Mouse (Mus musculus) limb, embryonic 11.5 days (tissue): ENCODE data around the gene Olfr1220. TPM values are rescaled to one million over a fixed set of nuclear protein-coding genes. Genes with fewer than 3 reads are reported as not detected.

ENCODE experiments used
- ATAC-seq: fragments of 200-750 bp; cut with Nextera tagmentation; 2 replicates; pipeline ENCODE4 v1.8.0; 2017; ENCODE audit warnings: low read depth; ENCODE audit not compliant: insufficient number of reproducible peaks, low FRiP score, low TSS enrichment
- DNase-seq: peaks from one replicate; pipeline ENCODE4 v3.0.0-alpha.2; 2015; ENCODE audit warnings: low spot score
- H3K27ac ChIP-seq: fragments of 300-500 bp; sonication (generic); replicated peaks from 2 replicates; pipeline ENCODE4 v1.5.1; 2014; ENCODE audit warnings: low read depth, mild to moderate bottlenecking, low read length
- H3K27me3 ChIP-seq: fragments of 300-500 bp; sonication (generic); 2 replicates; pipeline ENCODE4 v1.6.1; 2014; ENCODE audit warnings: mild to moderate bottlenecking, low read length, mixed read lengths; ENCODE audit not compliant: control insufficient read depth, insufficient read depth
- H3K36me3 ChIP-seq: fragments of 300-500 bp; sonication (generic); 2 replicates; pipeline ENCODE4 v1.6.1; 2014; ENCODE audit warnings: mild to moderate bottlenecking, low read length, moderate library complexity, mixed read lengths; ENCODE audit not compliant: control insufficient read depth, insufficient read depth
- H3K4me1 ChIP-seq: fragments of 300-500 bp; sonication (generic); 2 replicates; pipeline ENCODE4 v1.6.1; 2014; ENCODE audit warnings: low read length, mixed read lengths; ENCODE audit not compliant: control insufficient read depth, insufficient read depth
- H3K4me2 ChIP-seq: fragments of 300-500 bp; sonication (generic); 2 replicates; pipeline ENCODE4 v1.6.1; 2014; ENCODE audit warnings: low read depth, mild to moderate bottlenecking, moderate library complexity; ENCODE audit not compliant: severe bottlenecking
- H3K4me3 ChIP-seq: fragments of 300-500 bp; sonication (generic); 2 replicates; pipeline ENCODE4 v1.5.1; 2014; ENCODE audit warnings: low read depth, low read length
- H3K9ac ChIP-seq: fragments of 300-500 bp; sonication (generic); 2 replicates; pipeline ENCODE4 v1.6.1; 2014; ENCODE audit warnings: mild to moderate bottlenecking, low read length
- H3K9me3 ChIP-seq: fragments of 300-500 bp; sonication (generic); 2 replicates; pipeline ENCODE4 v1.6.1; 2016; ENCODE audit warnings: low read length; ENCODE audit not compliant: control insufficient read depth
- WGBS: fragments of 180-500 bp; shearing (Covaris S2); extraction: QIAGEN DNeasy Blood & Tissue Kit; methylation state at CpG from one replicate; pipeline ENCODE4 v1.1.7; 2014; 5-methylcytosine and 5-hydroxymethylcytosine counted together
- polyA plus RNA-seq: library from polyadenylated mRNA; unstranded; fragments of >200 nt; fragmentation: Nextera tagmentation; extraction: Ambion mirVana; gene quantifications from 2 replicates; pipeline ENCODE4 v1.2.1, GENCODE M21; 2014

The Olfr1220 gene
- polyA plus RNA-seq, result not detected in 2 replicates

DNA sequence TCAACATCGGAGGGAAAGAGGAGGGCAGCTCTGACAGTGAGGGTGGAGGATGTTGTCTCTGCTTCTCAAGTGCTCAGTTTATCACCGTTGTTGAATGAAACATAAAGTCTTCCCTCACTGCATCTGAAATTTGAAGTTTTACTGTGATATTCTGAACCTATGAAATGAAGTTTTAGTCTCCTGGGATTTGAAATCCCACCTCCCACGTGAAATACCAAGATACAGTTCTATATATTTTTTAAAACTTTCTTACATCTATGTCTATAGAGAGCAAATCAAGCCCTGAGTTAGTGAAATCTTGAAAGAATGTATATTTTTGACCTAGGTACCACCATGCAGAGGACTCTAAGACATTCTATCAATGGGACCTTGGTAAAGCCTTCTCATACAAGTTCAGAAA is at the start of gene Olfr1220:
Gene Olfr1220, minus strand, starts transcription at position 101 of the 400 bp plus-strand sequence.
- 84% methylated on average over 3 of the region's 3 CpGs for WGBS
- DNase-seq, result no peak

DNA sequence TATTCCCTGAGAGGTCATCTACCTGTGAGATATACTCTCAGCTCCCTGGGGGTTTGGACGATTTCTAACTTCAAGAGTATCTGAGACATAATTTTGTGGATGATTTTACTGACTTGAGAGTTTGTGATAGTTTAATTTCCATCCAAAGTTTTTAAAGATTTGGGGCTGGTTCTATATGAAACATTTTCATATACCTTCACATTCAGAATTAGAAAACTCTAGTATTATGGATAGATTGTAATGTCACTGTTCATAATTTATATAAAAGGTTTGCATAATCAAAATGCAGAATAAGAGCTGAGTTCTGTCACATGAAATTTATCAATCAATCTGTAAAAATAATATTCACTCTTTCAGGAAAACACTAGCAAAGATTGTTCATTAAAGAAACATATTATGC is 44.8 kb upstream of the Olfr1220 start, which contains the start of gene Olfr1223:
Gene Olfr1223, minus strand, starts transcription at position 101 of the 400 bp plus-strand sequence.
- Histone ChIP-seq H3K27ac (no peak within 1 kb of the TSS), H3K9ac (no peak within 1 kb of the TSS), H3K4me1 (no peaks in the 10 kb centered on the region), H3K27me3 (no peaks in the 10 kb centered on the region), H3K36me3 (no peaks in the 10 kb centered on the region), H3K9me3 (no peaks in the 10 kb centered on the region), H3K4me2 (no peak within 1 kb of the TSS), H3K4me3 (no peak within 1 kb of the TSS)
- 76% methylated on average over 1 of the region's 1 CpGs for WGBS
- ATAC-seq, result no peak
- DNase-seq, result no peak

More for the DNA sequence above, at the start of gene Olfr1220:
- no peaks in the 10 kb centered on the region for H3K4me1 ChIP-seq
- H3K9me3 ChIP-seq, result no peaks in the 10 kb centered on the region
- no peak within 1 kb of the TSS for H3K27ac ChIP-seq
- no peak within 1 kb of the TSS for H3K4me3 ChIP-seq
- H3K36me3 ChIP-seq, result no peaks in the 10 kb centered on the region
- H3K9ac ChIP-seq, result no peak within 1 kb of the TSS
- ATAC-seq, result no peak
- no peaks in the 10 kb centered on the region for H3K27me3 ChIP-seq
- H3K4me2 ChIP-seq, result no peak within 1 kb of the TSS

DNA sequence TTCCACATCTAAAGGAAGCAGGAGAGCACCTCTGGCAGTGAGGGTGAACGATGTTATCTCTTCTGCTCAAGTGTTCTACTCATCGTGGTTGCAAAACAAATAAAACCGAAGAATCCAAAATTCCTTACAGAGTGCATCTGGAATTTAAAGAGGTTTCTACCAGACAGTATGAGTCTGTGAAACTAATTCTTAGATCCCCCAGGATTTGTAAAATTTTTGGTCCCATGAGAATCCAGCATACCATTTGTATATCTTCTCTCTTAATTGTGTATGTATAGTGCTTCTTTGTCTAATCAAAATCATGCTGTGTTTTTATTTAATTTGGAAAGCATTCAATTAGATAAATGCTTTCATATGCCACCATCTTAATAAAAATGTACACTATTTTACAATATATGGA is 26.3 kb upstream of the Olfr1220 start, which contains the start of gene Olfr1222:
Gene Olfr1222, minus strand, starts transcription at position 101 of the 400 bp plus-strand sequence.
- DNase-seq (no peak), ATAC-seq (no peak)
- Histone ChIP-seq H3K4me2 (no peak within 1 kb of the TSS), H3K27me3 (no peaks in the 10 kb centered on the region), H3K4me3 (no peak within 1 kb of the TSS), H3K4me1 (no peaks in the 10 kb centered on the region), H3K9me3 (no peaks in the 10 kb centered on the region), H3K9ac (no peak within 1 kb of the TSS), H3K36me3 (no peaks in the 10 kb centered on the region), H3K27ac (no peak within 1 kb of the TSS)
- WGBS, result 87% methylated on average over 3 of the region's 3 CpGs

DNA sequence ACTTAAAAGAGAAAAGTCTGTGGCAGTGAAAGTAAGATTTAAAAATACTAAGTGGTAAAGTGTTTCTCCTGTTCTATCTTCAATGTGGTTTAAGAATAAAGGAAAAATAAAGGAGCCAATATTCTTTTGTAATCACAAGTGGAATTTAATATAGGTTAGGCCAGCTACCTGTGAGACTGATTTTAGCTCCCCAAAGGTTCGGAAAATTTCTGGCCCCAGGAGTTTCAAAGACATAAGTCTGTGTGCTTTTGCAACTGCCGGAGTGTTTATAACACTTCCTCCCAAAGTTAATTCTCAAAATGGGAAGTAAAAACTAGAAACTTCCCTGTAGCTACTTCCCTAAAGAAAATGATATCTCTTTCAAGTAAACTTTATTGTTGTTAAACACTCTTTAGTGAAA is 10.5 kb upstream of the Olfr1220 start, which contains the start of gene Olfr1221:
Gene Olfr1221, minus strand, starts transcription at position 101 of the 400 bp plus-strand sequence.
- H3K36me3 ChIP-seq, result no peaks in the 10 kb centered on the region
- no peaks in the 10 kb centered on the region for H3K9me3 ChIP-seq
- no peak for ATAC-seq
- WGBS, result 86% methylated on average over 2 of the region's 2 CpGs
- H3K4me1 ChIP-seq, result no peaks in the 10 kb centered on the region
- no peak for DNase-seq
- H3K9ac ChIP-seq, result no peak within 1 kb of the TSS
- H3K4me3 ChIP-seq, result no peak within 1 kb of the TSS
- no peak within 1 kb of the TSS for H3K27ac ChIP-seq
- H3K27me3 ChIP-seq, result no peaks in the 10 kb centered on the region
- H3K4me2 ChIP-seq, result no peak within 1 kb of the TSS

DNA sequence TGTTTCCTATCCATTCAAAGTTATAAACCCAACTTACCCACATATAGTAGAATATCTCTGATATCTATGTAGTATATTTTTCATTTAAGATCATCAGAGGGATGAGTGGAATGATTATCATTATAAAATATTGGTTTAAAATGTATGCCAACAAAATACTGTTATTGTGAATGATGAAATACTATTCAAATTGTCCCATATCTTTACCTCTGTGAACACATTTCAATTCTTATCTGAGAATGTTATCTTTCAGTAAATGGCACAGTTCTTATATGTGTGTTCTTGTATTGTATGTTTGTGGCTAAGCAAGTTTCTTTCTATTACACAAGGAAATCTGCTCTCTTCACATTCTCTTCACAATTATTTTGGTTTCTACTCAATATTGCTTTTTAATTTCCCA is 984 bp downstream of the Olfr1220 start:
- Histone ChIP-seq H3K4me2 (no peak overlapping the region), H3K9ac (no peak overlapping the region), H3K36me3 (no peaks in the 10 kb centered on the region), H3K27ac (no peak overlapping the region), H3K9me3 (no peaks in the 10 kb centered on the region), H3K27me3 (no peaks in the 10 kb centered on the region), H3K4me3 (no peak overlapping the region), H3K4me1 (no peaks in the 10 kb centered on the region)
- DNase-seq (no peak), ATAC-seq (no peak)

DNA sequence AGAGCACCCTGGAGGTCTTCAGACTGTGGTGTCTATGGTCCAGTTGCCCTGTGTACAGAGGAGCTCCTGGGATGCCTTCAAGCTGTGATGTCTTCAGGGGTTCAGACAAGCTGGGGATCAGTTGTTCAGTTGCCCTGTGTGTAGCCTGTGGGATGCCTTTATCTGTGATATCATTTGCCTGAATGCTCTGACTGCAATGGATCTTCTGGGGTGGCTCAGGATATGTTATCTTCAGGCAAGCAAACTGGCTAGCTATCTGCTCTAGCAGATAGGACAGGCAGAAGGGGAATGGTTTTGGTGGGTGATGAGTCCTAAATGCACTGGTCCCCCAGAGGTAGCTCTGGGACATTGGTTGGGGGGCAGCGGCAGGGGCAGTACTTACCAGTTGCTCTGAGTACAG is 12.8 kb downstream of the Olfr1220 start:
- Histone ChIP-seq H3K4me2 (no peak overlapping the region), H3K9ac (no peak overlapping the region)
- 92% methylated on average over 1 of the region's 1 CpGs for WGBS

DNA sequence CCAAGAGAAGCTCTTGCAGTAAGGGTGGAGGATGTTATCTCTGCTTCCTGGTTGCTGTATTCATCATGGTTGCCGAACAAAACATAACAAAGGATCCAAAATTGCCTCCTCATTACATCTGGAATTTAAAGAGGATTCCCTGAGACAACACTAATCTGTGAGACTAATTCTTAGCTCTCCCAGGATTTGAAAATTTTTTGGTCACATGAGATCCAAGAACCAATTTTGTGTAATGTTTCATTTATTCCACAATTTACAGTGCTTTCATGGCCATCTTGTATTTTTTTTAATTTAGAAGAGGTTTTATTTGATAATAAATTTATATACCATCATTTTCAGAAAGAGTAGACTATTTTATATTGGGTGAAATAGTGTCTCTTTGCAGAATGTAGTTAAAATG is 23.2 kb downstream of the Olfr1220 start, which contains the start of gene Olfr1219:
Gene Olfr1219, minus strand, starts transcription at position 101 of the 400 bp plus-strand sequence.
- no peaks in the 10 kb centered on the region for H3K27me3 ChIP-seq
- H3K4me1 ChIP-seq, result no peaks in the 10 kb centered on the region
- ATAC-seq, result no peak
- H3K4me2 ChIP-seq, result no peak within 1 kb of the TSS
- no peaks in the 10 kb centered on the region for H3K36me3 ChIP-seq
- WGBS, result 71% methylated on average over 1 of the region's 1 CpGs
- H3K4me3 ChIP-seq, result no peak within 1 kb of the TSS
- H3K27ac ChIP-seq, result no peak within 1 kb of the TSS
- no peak for DNase-seq
- no peaks in the 10 kb centered on the region for H3K9me3 ChIP-seq
- no peak within 1 kb of the TSS for H3K9ac ChIP-seq

More for the DNA sequence above, 12.8 kb downstream of the Olfr1220 start:
- no peaks in the 10 kb centered on the region for H3K27me3 ChIP-seq
- H3K4me3 ChIP-seq, result no peak overlapping the region
- H3K4me1 ChIP-seq, result no peaks in the 10 kb centered on the region
- DNase-seq (no peak), ATAC-seq (no peak)
- no peaks in the 10 kb centered on the region for H3K9me3 ChIP-seq
- H3K36me3 ChIP-seq, result no peaks in the 10 kb centered on the region
- no peak overlapping the region for H3K27ac ChIP-seq

DNA sequence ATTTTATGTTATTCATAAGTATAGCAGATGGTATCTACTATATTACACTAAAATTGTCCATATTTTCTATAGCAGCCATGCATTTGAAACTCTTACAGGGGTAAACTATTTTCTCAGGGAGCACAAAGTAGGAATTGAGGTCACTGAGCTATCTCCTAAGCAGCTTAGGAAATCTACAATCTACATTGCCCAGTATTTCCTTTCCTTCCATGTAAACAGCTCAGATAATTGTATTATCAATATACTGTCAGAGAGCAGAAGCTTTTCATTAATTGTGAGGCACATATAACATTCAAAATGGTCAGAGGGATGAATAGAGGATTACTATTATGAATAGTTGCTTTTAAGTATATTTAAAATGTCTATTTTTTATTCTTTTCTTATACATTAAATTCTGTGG is 25.1 kb downstream of the Olfr1220 start:
- H3K4me3 ChIP-seq, result no peak overlapping the region
- H3K36me3 ChIP-seq, result no peaks in the 10 kb centered on the region
- H3K9me3 ChIP-seq, result no peaks in the 10 kb centered on the region
- ATAC-seq (no peak), DNase-seq (no peak)
- H3K9ac ChIP-seq, result no peak overlapping the region
- no peaks in the 10 kb centered on the region for H3K4me1 ChIP-seq
- H3K27me3 ChIP-seq, result no peaks in the 10 kb centered on the region
- H3K27ac ChIP-seq, result no peak overlapping the region
- no peak overlapping the region for H3K4me2 ChIP-seq

DNA sequence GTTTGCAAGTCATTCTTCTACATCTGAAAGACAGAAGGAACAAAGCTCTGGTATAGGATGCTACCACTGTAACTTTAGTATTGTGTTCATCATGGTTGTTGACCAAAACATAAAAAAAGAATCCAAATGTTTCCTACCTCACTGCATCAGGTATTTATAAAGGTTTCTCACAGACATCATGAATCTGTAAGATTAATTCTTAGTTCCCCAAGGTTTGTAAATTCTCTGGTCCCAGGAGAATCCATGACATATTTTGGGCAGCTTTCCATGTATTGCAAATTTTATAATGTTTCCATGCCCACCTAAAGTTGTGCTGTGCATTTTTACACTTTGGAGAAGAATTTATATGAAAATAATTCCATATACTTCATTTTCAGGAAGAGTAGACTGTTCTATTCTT is 45.5 kb downstream of the Olfr1220 start, which contains the start of gene Olfr1218:
Gene Olfr1218, minus strand, starts transcription at position 101 of the 400 bp plus-strand sequence.
- no peaks in the 10 kb centered on the region for H3K9me3 ChIP-seq
- H3K9ac ChIP-seq, result no peak within 1 kb of the TSS
- H3K27ac ChIP-seq, result no peak within 1 kb of the TSS
- DNase-seq (no peak), ATAC-seq (no peak)
- no peaks in the 10 kb centered on the region for H3K4me1 ChIP-seq
- no peak within 1 kb of the TSS for H3K4me2 ChIP-seq
- H3K27me3 ChIP-seq, result no peaks in the 10 kb centered on the region
- no peak within 1 kb of the TSS for H3K4me3 ChIP-seq
- no peaks in the 10 kb centered on the region for H3K36me3 ChIP-seq
